Mouse (Mus musculus) E14TG2a.4 (cell line): ENCODE data around the gene Dera.

ENCODE experiments used
- CTCF ChIP-seq: conservative IDR thresholded peaks from 2 replicates; pipeline ENCODE4 v1.5.1; 2014; ENCODE audit warnings: low read length
- POU5F1 ChIP-seq: IDR thresholded peaks from 2 replicates; pipeline ENCODE4 v1.6.1; 2014; ENCODE audit warnings: low read length, borderline replicate concordance

GRCm38 (mm10) chr6:137869903-137870580, 115.7 kb downstream of the Dera start:
- TF ChIP-seq CTCF (no peak), POU5F1 (no peak)
